Mouse (Mus musculus) erythroblast, embryonic 14.5 days (primary cell): Measurements from ENCODE around the gene Lmtk2.
A peak's percentile ranks its signal among the peaks of the same experiment; 100 is the strongest.

Experiments
- GATA1 ChIP-seq: IDR thresholded peaks from 2 replicates; pipeline ENCODE4 v1.6.1; 2012; ENCODE audit warnings: low read length, inconsistent platforms, mixed read lengths
- TAL1 ChIP-seq: IDR thresholded peaks from 3 replicates; pipeline ENCODE4 v1.6.1; 2012; ENCODE audit warnings: low read length, inconsistent platforms, mixed read lengths

- TF ChIP-seq GATA1, result peak; percentile 10; the same call in 1 of the 2 replicates
- TF ChIP-seq TAL1, result no peak
These were observed 123.2 kb downstream of the Lmtk2 start, which contains the start of gene Tecpr1 for GRCm38 (mm10) chr5:144223503-144223862.
